Mouse (Mus musculus) bone marrow macrophage, adult 2 months (primary cell): ENCODE measurements around the gene Cnpy3. TPM values are rescaled to one million over a fixed set of nuclear protein-coding genes. Genes with fewer than 3 reads are reported as not detected.

Experiments
- H3K27ac ChIP-seq: 2 replicates; pipeline ENCODE4 v1.5.1; 2012; ENCODE audit warnings: low read depth, low read length; ENCODE audit not compliant: insufficient read depth
- H3K4me1 ChIP-seq: 2 replicates; pipeline ENCODE4 v1.6.1; 2012; ENCODE audit warnings: low read length; ENCODE audit not compliant: control insufficient read depth, insufficient read depth
- H3K4me3 ChIP-seq: 2 replicates; pipeline ENCODE4 v1.5.1; 2012; ENCODE audit warnings: mild to moderate bottlenecking, low read length, moderate library complexity; ENCODE audit not compliant: insufficient read depth
- CTCF ChIP-seq: IDR thresholded peaks from 2 replicates; pipeline ENCODE4 v1.5.1; 2012; ENCODE audit warnings: low read depth, mild to moderate bottlenecking, low read length, moderate library complexity
- POLR2A ChIP-seq: IDR thresholded peaks from 2 replicates; pipeline ENCODE4 v1.6.1; 2012; ENCODE audit warnings: mild to moderate bottlenecking, low read depth, low read length, borderline replicate concordance
- polyA plus RNA-seq: library from polyadenylated mRNA; stranded (reverse); fragments of >200 nt; gene quantifications from 2 replicates; pipeline ENCODE4 v1.2.4, GENCODE M21; 2012; ENCODE audit not compliant: missing spikeins, insufficient read depth, insufficient read length

The Cnpy3 gene
- polyA plus RNA-seq, 1 experiment: 134 TPM

DNA sequence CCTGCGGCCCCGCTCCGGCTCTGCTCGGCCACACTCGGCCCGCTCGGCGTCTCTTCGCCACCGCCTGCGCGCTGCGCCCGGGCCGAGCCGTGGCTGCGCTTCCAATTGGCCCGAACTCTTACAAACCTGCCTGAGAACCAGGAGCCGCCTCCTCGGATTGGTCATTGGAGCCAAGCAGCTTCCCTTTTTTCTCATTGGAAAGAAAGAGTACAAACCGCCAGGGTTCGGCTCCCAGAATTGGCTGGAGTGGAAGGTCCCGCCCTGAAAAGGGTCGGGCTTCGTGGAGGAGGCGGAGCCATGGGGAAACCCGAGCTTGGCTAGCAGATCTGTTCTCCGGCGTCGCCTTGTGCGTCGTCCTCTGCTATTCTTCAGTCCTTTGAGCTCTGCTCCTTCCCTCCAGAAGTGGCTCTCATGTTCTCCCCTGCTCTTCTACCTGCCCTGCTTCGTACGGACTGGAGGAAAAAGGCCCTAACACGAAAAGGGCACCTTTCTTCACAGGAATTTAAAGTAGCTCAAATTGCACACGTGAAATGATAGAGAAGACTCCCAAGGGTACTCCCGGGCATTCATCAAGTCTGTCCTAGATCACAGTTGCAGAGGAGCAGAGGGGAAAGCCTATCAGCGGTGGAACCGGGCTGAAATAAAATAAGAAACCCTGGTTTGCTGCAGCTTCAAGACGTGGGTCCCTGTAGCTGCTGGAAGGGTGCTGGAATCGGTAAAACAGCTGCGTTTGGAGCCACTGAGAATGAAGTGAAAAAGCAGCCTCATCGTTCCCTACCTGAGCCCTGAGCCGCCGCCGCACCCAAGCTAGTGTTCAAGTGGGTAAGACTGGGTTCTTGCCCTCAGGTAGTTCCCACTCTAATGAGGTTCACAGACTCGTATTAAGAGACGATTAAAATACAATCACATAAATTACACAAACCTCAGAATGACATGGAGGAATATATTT lies 46.9 kb downstream of the Cnpy3 start, which contains the start of gene Ppp2r5d:
Gene Ppp2r5d (minus strand): TSS at position 225 of the 949 bp plus-strand sequence.
- Histone ChIP-seq H3K4me3 (peak within 1 kb of the TSS; percentile 76), H3K27ac (peak within 1 kb of the TSS; percentile 25), H3K4me1 (peaks cover 9% of the 10 kb centered on the region)
- TF ChIP-seq CTCF (no peak), POLR2A (no peak)

DNA sequence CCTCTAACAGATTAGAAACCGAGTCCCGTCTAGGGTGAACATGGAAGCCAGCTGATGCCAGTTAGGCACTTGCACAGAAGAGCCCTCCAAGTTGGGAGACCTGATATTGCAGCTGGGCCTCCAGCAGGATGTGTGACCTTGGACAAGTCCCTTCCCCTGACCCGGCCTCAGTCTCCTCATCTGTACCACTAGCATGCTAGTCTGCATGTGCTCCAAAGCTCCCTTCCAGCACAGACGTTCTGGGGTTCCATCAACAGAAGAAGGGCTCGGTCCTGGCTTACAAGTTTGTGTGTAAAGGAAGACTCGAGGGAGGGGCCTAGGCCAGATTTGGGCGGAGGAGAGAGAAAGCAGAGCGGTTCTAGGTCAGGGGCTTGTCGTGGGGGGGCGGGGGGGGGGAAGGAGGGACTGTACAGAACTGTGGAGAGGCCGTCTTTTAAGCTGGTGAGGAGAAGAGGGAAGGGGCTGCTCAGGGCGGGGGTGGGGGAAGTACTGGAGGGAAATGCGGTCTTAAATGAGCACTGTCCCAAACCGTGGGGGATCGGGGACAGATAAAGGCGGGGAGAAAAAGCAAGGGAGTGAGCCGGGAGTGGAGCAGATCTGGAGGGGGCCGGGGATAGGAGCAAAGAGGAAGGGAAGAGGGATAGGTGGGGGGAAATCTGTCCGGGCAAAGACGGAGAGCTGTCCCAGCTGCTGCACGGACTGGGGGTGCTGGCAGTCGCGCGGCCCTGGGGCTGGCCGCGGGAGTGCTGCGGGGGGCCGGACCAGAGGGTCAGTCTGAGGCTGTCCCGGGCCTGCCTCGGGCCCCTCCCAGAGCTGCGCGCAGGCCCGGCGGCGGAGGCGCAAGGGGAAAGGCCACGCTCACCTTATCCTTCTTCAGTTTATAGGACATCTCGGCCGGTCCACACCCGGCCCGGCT lies 47.8 kb downstream of the Cnpy3 start:
- Histone ChIP-seq H3K4me3 (peak overlapping the region; percentile 76), H3K27ac (peak overlapping the region; percentile 25), H3K4me1 (peaks cover 9% of the 10 kb centered on the region)
- no peak for TF ChIP-seq CTCF
- no peak for TF ChIP-seq POLR2A

GRCm38 (mm10) chr17:46702506-46702905 lies 49.5 kb downstream of the Cnpy3 start:
- H3K4me3 ChIP-seq: no peak overlapping the region
- TF ChIP-seq CTCF (no peak), POLR2A (no peak)
- no peak overlapping the region for H3K27ac ChIP-seq
- H3K4me1 ChIP-seq: peaks cover 9% of the 10 kb centered on the region

DNA sequence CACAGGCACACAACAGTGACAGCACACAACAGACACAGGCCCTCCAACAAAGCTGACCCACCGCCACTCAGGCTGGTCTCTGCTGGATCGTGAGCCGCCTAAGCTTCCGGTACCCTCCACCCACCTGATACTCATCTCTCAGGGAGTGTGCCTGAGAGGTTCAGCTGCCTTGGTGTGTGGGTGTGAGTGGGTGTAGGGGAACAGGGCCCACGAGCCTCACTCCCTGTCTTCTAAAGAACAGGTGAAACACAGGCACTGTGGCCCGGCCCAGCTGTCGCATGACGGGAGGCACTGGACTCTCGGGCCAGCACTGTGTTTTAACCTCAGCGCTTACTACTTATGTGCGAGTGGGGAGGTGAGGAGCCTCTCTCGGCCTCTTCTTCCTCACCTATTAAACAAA lies 49.9 kb downstream of the Cnpy3 start:
- TF ChIP-seq POLR2A (no peak), CTCF (no peak)
- H3K4me1 ChIP-seq: peaks cover 9% of the 10 kb centered on the region
- no peak overlapping the region for H3K4me3 ChIP-seq
- H3K27ac ChIP-seq: no peak overlapping the region

GRCm38 (mm10) chr17:46701489-46701888 lies 50.5 kb downstream of the Cnpy3 start:
- TF ChIP-seq POLR2A: no peak
- no peak for TF ChIP-seq CTCF
- Histone ChIP-seq H3K27ac (no peak overlapping the region), H3K4me1 (peaks cover 9% of the 10 kb centered on the region), H3K4me3 (no peak overlapping the region)

DNA sequence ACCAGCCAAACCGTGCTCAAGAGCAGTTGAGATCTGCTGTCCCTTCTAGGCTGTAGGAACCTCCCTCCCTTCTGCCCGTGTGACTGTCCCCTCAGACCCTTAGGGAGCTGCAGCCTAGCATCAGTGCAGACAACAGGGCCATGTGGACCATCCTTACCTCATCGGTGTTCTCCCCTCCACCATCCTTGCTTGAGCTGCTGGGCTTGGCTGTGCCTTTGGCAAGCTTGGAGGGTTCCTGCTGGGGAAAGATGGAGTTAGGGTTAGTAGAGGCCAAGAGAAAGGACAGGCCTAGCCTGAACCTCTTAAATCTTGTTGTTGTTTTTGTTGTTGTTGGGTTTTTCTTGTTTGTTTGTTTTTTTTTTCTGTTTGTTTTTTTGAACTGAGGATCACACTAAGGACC lies 52.1 kb downstream of the Cnpy3 start:
- no peak overlapping the region for H3K27ac ChIP-seq
- H3K4me1 ChIP-seq: peaks cover 7% of the 10 kb centered on the region
- no peak for TF ChIP-seq POLR2A
- TF ChIP-seq CTCF: no peak
- no peak overlapping the region for H3K4me3 ChIP-seq

- no peak overlapping the region for H3K4me3 ChIP-seq
- peaks cover 7% of the 10 kb centered on the region for H3K4me1 ChIP-seq
- H3K27ac ChIP-seq: no peak overlapping the region
- TF ChIP-seq CTCF (no peak), POLR2A (no peak)
These were observed 52.8 kb downstream of the Cnpy3 start for GRCm38 (mm10) chr17:46699245-46699644.

- TF ChIP-seq POLR2A: no peak
- no peak overlapping the region for H3K27ac ChIP-seq
- no peak overlapping the region for H3K4me3 ChIP-seq
- peaks cover 2% of the 10 kb centered on the region for H3K4me1 ChIP-seq
These were observed 53.5 kb downstream of the Cnpy3 start for GRCm38 (mm10) chr17:46698515-46698914.

GRCm38 (mm10) chr17:46694517-46695063 lies 57.4 kb downstream of the Cnpy3 start:
- no peak overlapping the region for H3K4me3 ChIP-seq
- TF ChIP-seq CTCF: no peak
- TF ChIP-seq POLR2A: no peak
- no peaks in the 10 kb centered on the region for H3K4me1 ChIP-seq
- H3K27ac ChIP-seq: no peak overlapping the region
